Mouse (Mus musculus): ENCODE data around the gene Sema5b. TPM values are rescaled to one million over a fixed set of nuclear protein-coding genes. Genes with fewer than 3 reads are reported as not detected.

The Sema5b gene
- total RNA-seq, 2 experiments from 2014 or later: 3.3 to 14.8 TPM

DNA sequence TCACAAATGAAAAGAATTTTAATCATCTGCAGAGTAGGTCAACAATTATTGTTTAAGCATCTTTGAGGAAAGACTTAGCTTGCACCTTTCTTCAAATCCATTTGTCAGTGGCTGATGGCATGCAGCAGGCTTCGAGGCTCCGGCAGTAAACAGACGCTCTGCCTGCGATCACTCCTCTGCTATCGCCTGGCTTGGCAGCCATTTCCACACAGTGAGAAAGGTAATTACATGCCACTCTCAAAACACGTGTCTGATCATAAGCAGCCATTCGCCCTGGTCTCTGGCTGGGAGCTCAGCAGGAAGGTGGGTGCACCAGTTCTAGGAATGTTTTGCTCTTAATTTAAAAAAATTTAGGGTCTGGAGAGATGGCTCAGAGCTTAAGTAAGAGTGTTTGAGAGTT, 170.1 kb downstream of the Sema5b start:
- no peak for DNase-seq

DNA sequence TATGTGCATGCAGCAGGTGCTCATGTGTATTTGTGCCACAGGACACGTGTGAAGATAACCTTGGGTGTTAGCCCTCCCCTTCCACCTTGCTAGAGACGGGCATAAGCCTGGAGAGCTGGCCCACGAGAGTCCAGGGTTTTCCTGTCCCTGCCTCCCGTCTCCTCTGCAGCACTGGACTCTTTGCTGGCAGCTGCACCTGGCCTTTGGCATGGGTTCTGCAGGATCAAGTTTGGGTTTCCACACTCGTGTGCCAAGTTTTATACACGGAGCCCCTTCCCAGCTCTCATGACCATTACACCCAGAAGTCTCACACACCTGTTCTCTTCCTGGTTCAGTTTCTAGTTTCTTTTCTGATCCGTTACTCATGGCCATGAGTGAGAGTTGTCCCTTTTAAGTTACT, 172.7 kb downstream of the Sema5b start:
- no peak for DNase-seq

Other genes starting within 250 kb of the Sema5b start
- gene Sec22a, start 177.2 kb upstream of the Sema5b start, total RNA-seq (2021): 10 to 100 TPM; 22.2 to 32.3 TPM
- 10 to 100 TPM; 18.6 to 21.4 TPM for gene Pdia5, start 50.3 kb upstream of the Sema5b start, total RNA-seq (2021)
- gene Dirc2, start 228.2 kb downstream of the Sema5b start, total RNA-seq (2021): 10 to 100 TPM; 36.1 to 42.2 TPM
- gene Hspbap1, start 229.2 kb downstream of the Sema5b start, total RNA-seq (2021): 1 to 10 TPM; 5.7 to 7.0 TPM

Measured in adrenal gland, postnatal 36 days (tissue).